Mouse (Mus musculus) frontal cortex, adult (tissue): ENCODE results near the gene Med7.

Source experiments
- ATAC-seq: cut with Nextera tagmentation; 2 replicates; pipeline ENCODE4 v1.9.2; 2017; ENCODE audit warnings: mild to moderate bottlenecking, moderate library complexity, mixed read lengths; ENCODE audit not compliant: low TSS enrichment

Med7 gene

GRCm38 (mm10) chr11:46430123-46430522 is 6.6 kb upstream of the Med7 start:
- no peak for ATAC-seq

GRCm38 (mm10) chr11:46431129-46431528 is 5.6 kb upstream of the Med7 start:
- peak; percentile 100 for ATAC-seq

GRCm38 (mm10) chr11:46435363-46435762 is 1.4 kb upstream of the Med7 start:
- no peak for ATAC-seq

- 0 out of 2 replicates have a peak, but pooled peaks have one; percentile 3 for ATAC-seq
These were observed 805 bp downstream of the Med7 start for GRCm38 (mm10) chr11:46437459-46438000.

GRCm38 (mm10) chr11:46439005-46439543 is 2.3 kb downstream of the Med7 start:
- no peak for ATAC-seq

GRCm38 (mm10) chr11:46441774-46442173 is 5.0 kb downstream of the Med7 start:
- no peak for ATAC-seq

GRCm38 (mm10) chr11:46443152-46443551 is 6.4 kb downstream of the Med7 start:
- peak; percentile 73; the same call in 1 of the 2 replicates for ATAC-seq

- ATAC-seq: no peak
These were observed 7.3 kb downstream of the Med7 start for GRCm38 (mm10) chr11:46443979-46444378.

GRCm38 (mm10) chr11:46446150-46446549 is 9.4 kb downstream of the Med7 start:
- ATAC-seq: no peak

- ATAC-seq: no peak
These were observed 11.1 kb downstream of the Med7 start for GRCm38 (mm10) chr11:46447644-46448484.

GRCm38 (mm10) chr11:46449461-46450080 is 12.8 kb downstream of the Med7 start:
- ATAC-seq: no peak

GRCm38 (mm10) chr11:46454453-46455045 is 17.8 kb downstream of the Med7 start, which contains the start of gene Havcr2:
Gene Havcr2, plus strand, starts transcription at chr11:46454935.
- no peak for ATAC-seq

- no peak for ATAC-seq
These were observed 23.2 kb downstream of the Med7 start for GRCm38 (mm10) chr11:46459960-46460359.

GRCm38 (mm10) chr11:46461362-46461761 is 24.6 kb downstream of the Med7 start:
- ATAC-seq: no peak

GRCm38 (mm10) chr11:46461931-46462330 is 25.2 kb downstream of the Med7 start:
- ATAC-seq: no peak

GRCm38 (mm10) chr11:46466878-46467277 is 30.2 kb downstream of the Med7 start:
- ATAC-seq: no peak

GRCm38 (mm10) chr11:46474220-46474619 is 37.5 kb downstream of the Med7 start:
- no peak for ATAC-seq

GRCm38 (mm10) chr11:46479311-46479710 is 42.6 kb downstream of the Med7 start:
- no peak for ATAC-seq

GRCm38 (mm10) chr11:46480517-46480916 is 43.8 kb downstream of the Med7 start:
- ATAC-seq: no peak

- peak; percentile 59 for ATAC-seq
These were observed 51.5 kb downstream of the Med7 start for GRCm38 (mm10) chr11:46488231-46488630.

- ATAC-seq: peak; percentile 73
These were observed 51.9 kb downstream of the Med7 start for GRCm38 (mm10) chr11:46488650-46489049.
